Mouse (Mus musculus): ENCODE data around the gene Camk2d. TPM values are rescaled to one million over a fixed set of nuclear protein-coding genes. Genes with fewer than 3 reads are reported as not detected.

Camk2d gene
- polyA plus RNA-seq, 1 experiment from 2014 or later, result 40.9 TPM

DNA sequence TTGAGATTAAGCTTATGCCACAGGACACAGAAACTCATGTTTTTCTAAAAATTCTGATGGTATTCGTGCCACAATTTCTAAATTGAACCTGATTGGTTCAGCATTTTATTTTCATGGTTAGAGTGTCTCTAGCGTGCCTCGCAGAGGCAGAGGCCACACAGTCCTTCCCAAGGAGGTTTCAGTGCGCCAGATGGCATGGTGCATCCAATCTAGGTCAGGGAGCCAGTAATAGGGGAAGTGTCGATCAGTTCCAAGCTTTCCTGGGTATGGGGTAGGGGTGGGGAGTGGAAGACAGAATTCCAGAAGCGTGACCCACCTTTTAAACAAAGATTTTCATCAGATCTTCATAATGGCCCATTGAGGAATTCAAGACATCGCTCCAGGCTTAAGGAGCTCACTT is 36.5 kb downstream of the Camk2d start:
- Histone ChIP-seq H3K36me3 (ENCODE audit: control insufficient read depth, insufficient read depth, low read length) (no peaks in the 10 kb centered on the region), H3K27me3 (replicated peaks; ENCODE audit: control insufficient read depth, insufficient read depth, low read length) (no peaks in the 10 kb centered on the region), H3K4me3 (ENCODE audit: low read depth, low read length) (no peak overlapping the region), H3K9ac (ENCODE audit: low read depth, low read length) (no peak overlapping the region), H3K27ac (replicated peaks; ENCODE audit: low read depth, low read length) (no peak overlapping the region), H3K4me1 (ENCODE audit: control insufficient read depth, insufficient read depth, low read length) (no peaks in the 10 kb centered on the region), H3K9me3 (ENCODE audit: control insufficient read depth, low read length) (no peaks in the 10 kb centered on the region), H3K4me2 (ENCODE audit: low read depth, low read length) (no peak overlapping the region)
- no peak for DNase-seq (ENCODE audit: low spot score)
- ATAC-seq (ENCODE audit: low read depth), result no peak
- WGBS, result 76% methylated on average over 7 of the region's 7 CpGs

DNA sequence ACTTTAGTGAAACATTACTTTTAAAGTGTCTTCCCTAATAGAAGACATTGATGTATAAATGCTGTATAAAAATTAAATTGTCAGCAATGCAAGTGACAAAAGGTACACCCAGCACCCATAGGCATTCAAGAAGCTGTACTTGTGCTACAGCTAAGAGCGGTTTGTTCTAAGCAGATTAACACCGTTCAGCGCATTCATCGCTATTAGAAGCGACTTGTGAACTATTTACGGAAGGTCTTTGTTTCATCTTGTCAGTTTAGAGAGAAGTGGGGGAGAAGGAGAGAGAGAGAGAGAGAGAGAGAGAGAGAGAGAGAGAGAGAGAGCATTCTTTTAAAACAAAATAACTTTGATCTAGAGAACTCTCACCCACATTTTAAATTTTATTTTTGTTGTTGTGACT is 38.1 kb downstream of the Camk2d start:
- Histone ChIP-seq H3K4me1 (ENCODE audit: control insufficient read depth, insufficient read depth, low read length) (no peaks in the 10 kb centered on the region; the same call in 1 of the 2 replicates), H3K9ac (ENCODE audit: low read depth, low read length) (no peak overlapping the region), H3K4me2 (ENCODE audit: low read depth, low read length) (no peak overlapping the region), H3K27ac (replicated peaks; ENCODE audit: low read depth, low read length) (no peak overlapping the region), H3K36me3 (ENCODE audit: control insufficient read depth, insufficient read depth, low read length) (no peaks in the 10 kb centered on the region), H3K4me3 (ENCODE audit: low read depth, low read length) (no peak overlapping the region), H3K27me3 (replicated peaks; ENCODE audit: control insufficient read depth, insufficient read depth, low read length) (no peaks in the 10 kb centered on the region), H3K9me3 (ENCODE audit: control insufficient read depth, low read length) (no peaks in the 10 kb centered on the region)
- ATAC-seq (ENCODE audit: low read depth) (no peak), DNase-seq (ENCODE audit: low spot score) (no peak)
- WGBS, result 79% methylated on average over 6 of the region's 6 CpGs

DNA sequence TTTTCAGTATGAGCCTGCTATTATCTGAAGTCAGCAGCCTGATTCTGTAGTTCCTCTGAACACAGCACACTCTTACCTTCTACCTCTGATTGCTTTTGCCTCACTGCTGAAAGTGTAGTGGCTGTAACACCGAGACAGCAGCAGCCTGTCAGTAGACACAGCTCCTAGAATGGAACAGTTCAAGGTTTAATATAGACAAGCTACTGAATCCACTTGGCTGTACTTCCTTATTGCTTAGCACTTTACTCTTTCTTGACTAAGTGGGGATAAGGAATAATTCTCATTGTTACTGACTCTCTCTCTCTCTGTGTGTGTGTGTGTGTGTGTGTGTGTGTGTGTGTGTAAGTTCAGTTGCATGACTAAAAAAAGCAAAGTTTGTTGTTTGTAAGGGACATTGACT is 42.2 kb downstream of the Camk2d start:
- no peak overlapping the region for H3K9ac ChIP-seq (ENCODE audit: low read depth, low read length)
- H3K9me3 ChIP-seq (ENCODE audit: control insufficient read depth, low read length), result no peaks in the 10 kb centered on the region
- no peaks in the 10 kb centered on the region for H3K27me3 ChIP-seq (replicated peaks; ENCODE audit: control insufficient read depth, insufficient read depth, low read length)
- 77% methylated on average over 1 of the region's 1 CpGs for WGBS
- no peaks in the 10 kb centered on the region; the same call in none of the 2 replicates for H3K4me1 ChIP-seq (ENCODE audit: control insufficient read depth, insufficient read depth, low read length)
- H3K4me3 ChIP-seq (ENCODE audit: low read depth, low read length), result no peak overlapping the region
- H3K4me2 ChIP-seq (ENCODE audit: low read depth, low read length), result no peak overlapping the region
- ATAC-seq (ENCODE audit: low read depth) (no peak), DNase-seq (ENCODE audit: low spot score) (no peak)
- no peak overlapping the region for H3K27ac ChIP-seq (replicated peaks; ENCODE audit: low read depth, low read length)
- H3K36me3 ChIP-seq (ENCODE audit: control insufficient read depth, insufficient read depth, low read length), result no peaks in the 10 kb centered on the region

DNA sequence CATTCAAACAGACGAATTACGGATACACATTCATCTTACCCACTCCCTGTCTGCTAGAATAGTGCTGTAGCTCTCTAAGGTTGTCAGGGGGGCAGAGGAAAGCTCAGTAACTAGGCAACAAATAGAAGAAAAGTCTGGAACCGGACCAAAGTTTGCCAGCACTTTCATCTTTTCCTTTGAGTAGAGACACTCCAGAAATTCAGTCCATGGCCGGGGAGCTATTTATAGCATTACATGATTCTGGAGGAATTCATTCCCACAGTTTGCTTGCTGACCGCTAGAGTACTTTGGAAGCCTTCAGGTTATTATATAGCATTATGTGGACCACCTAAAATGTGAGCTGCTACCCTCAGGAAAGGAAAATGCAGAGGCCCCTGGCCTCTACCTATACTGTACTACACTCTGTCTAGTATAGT is 43.0 kb downstream of the Camk2d start:
- ATAC-seq (ENCODE audit: low read depth) (peak; percentile 20; the same call in 1 of the 2 replicates), DNase-seq (ENCODE audit: low spot score) (peak; percentile 65)
- 58% methylated on average over 5 of the region's 5 CpGs for whole genome bisulfite sequencing
- Histone ChIP-seq H3K4me3 (ENCODE audit: low read depth, low read length) (no peak overlapping the region), H3K9me3 (ENCODE audit: control insufficient read depth, low read length) (no peaks in the 10 kb centered on the region), H3K27ac (replicated peaks; ENCODE audit: low read depth, low read length) (no peak overlapping the region), H3K9ac (ENCODE audit: low read depth, low read length) (no peak overlapping the region), H3K4me1 (ENCODE audit: control insufficient read depth, insufficient read depth, low read length) (no peaks in the 10 kb centered on the region; the same call in none of the 2 replicates), H3K27me3 (replicated peaks; ENCODE audit: control insufficient read depth, insufficient read depth, low read length) (no peaks in the 10 kb centered on the region), H3K4me2 (ENCODE audit: low read depth, low read length) (no peak overlapping the region), H3K36me3 (ENCODE audit: control insufficient read depth, insufficient read depth, low read length) (no peaks in the 10 kb centered on the region)

DNA sequence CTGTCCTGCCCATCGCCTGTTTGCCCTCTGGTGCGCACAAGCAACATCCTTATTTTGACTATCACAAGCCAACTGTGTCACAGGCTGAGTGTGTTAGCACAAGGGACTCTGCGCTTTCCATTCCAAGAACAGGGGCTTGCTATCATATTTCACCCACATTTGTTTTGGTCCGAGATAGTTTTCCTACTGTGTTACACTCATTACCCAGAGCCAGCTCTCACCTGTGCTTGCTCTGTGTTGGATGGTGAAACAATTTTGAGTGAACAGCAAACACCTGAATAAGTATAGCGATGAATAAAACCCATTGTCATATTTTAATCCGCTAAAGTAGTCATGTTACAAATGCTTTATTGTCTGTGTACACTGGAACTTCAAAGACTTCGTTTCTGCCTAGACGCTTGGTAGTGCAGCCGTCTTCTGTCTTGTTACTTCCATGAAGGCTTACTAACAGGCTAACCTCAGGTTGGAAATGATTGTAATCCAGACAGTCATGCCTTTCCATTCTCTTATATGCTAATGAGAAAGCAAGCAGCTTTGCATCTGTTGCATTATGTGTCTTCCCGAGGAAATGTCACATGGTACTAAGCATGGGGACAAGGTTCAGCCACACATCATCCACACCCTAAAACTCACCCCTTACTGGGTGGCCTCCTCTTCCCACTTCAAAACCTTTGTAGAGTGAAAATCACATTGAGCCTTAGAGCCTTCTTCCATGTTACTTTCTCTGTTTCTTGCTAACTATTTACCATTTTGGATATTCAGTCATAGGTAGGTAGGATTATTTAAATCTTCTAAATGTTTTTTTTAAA is 44.5 kb downstream of the Camk2d start:
- peak; percentile 40 for DNase-seq (ENCODE audit: low spot score)
- ATAC-seq (ENCODE audit: low read depth), result peak; percentile 79
- WGBS, result 65% methylated on average over 10 of the region's 10 CpGs
- no peak overlapping the region for H3K4me2 ChIP-seq (ENCODE audit: low read depth, low read length)
- H3K4me1 ChIP-seq (ENCODE audit: control insufficient read depth, insufficient read depth, low read length), result no peaks in the 10 kb centered on the region; the same call in none of the 2 replicates
- no peak overlapping the region for H3K9ac ChIP-seq (ENCODE audit: low read depth, low read length)
- H3K4me3 ChIP-seq (ENCODE audit: low read depth, low read length), result no peak overlapping the region
- no peaks in the 10 kb centered on the region for H3K27me3 ChIP-seq (replicated peaks; ENCODE audit: control insufficient read depth, insufficient read depth, low read length)
- no peak overlapping the region for H3K27ac ChIP-seq (replicated peaks; ENCODE audit: low read depth, low read length)
- no peaks in the 10 kb centered on the region for H3K9me3 ChIP-seq (ENCODE audit: control insufficient read depth, low read length)
- H3K36me3 ChIP-seq (ENCODE audit: control insufficient read depth, insufficient read depth, low read length), result no peaks in the 10 kb centered on the region

DNA sequence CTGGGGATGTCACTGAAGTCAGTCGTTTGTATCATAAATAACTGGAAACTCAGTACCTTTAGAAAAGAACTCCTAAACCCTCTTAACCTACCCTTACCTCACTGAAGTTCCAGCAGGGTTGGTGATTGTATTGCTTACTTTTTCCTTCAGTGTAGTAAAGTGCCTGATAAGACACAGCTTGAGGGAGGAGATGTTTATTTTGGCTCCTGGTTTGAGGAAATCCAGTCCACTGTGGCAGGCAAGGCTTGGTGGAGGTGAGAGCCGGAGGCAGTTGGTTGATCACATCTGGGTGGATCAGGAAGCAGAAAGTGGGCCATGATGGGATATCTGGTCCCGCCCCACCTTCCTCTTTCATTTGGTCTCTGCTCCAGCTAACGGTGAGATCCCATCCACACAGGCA is 45.3 kb downstream of the Camk2d start:
- Histone ChIP-seq H3K9me3 (ENCODE audit: control insufficient read depth, low read length) (no peaks in the 10 kb centered on the region), H3K27me3 (replicated peaks; ENCODE audit: control insufficient read depth, insufficient read depth, low read length) (no peaks in the 10 kb centered on the region), H3K27ac (replicated peaks; ENCODE audit: low read depth, low read length) (no peak overlapping the region), H3K4me2 (ENCODE audit: low read depth, low read length) (no peak overlapping the region), H3K36me3 (ENCODE audit: control insufficient read depth, insufficient read depth, low read length) (no peaks in the 10 kb centered on the region), H3K4me3 (ENCODE audit: low read depth, low read length) (no peak overlapping the region), H3K4me1 (ENCODE audit: control insufficient read depth, insufficient read depth, low read length) (no peaks in the 10 kb centered on the region; the same call in none of the 2 replicates), H3K9ac (ENCODE audit: low read depth, low read length) (no peak overlapping the region)
- no peak for DNase-seq (ENCODE audit: low spot score)
- 82% methylated on average over 3 of the region's 4 CpGs for WGBS
- no peak for ATAC-seq (ENCODE audit: low read depth)

DNA sequence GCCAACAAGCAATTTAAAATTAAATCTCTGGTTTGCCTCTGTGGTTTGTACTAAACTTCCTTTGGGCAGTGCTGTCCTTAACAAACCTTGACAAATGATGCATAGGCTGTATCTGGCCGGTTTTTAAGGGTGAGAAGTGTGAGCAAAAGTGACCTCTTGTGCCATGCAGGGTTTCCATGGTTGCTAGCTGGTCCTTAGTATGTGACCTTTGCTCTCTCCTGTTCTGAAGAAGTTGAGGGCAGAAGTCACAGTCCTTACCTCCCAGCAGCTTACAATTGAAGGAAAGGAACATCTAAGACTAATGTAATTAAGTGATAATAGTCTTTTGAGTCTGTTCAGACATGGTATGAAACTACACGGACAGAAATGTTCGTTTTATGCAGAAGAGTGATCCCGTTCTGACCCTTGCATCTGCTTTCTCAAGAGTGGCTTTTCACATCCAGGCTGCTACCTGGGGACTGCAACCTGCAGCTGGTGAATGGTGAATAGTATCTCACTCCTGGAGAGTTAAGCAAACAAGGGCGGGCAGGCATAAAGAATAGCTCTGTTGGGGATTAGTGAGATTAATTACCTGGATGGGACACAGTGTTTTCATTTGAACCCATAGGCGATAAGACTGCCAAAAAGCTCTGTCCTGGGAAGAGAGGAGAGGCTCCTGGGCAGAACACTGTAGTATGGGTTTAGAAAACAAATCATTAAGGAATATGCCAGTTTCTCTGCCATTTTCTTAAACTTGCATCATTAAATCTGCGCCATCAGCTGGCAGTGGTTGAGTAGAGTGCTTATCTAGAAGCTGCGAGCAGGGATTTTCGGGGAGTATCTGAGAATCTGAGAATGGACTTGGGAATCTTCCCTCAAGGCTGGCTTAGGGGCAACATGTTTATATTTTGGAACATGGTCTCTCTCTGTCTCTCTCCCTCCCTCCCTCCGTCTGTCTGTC is 47.2 kb downstream of the Camk2d start:
- no peaks in the 10 kb centered on the region for H3K27me3 ChIP-seq (replicated peaks; ENCODE audit: control insufficient read depth, insufficient read depth, low read length)
- H3K27ac ChIP-seq (replicated peaks; ENCODE audit: low read depth, low read length), result no peak overlapping the region
- no peak overlapping the region for H3K4me2 ChIP-seq (ENCODE audit: low read depth, low read length)
- H3K4me1 ChIP-seq (ENCODE audit: control insufficient read depth, insufficient read depth, low read length), result no peaks in the 10 kb centered on the region; the same call in none of the 2 replicates
- 24% methylated on average over 10 of the region's 10 CpGs for WGBS
- no peaks in the 10 kb centered on the region for H3K36me3 ChIP-seq (ENCODE audit: control insufficient read depth, insufficient read depth, low read length)
- H3K9me3 ChIP-seq (ENCODE audit: control insufficient read depth, low read length), result no peaks in the 10 kb centered on the region
- DNase-seq (ENCODE audit: low spot score) (no peak), ATAC-seq (ENCODE audit: low read depth) (peak; percentile 60; the same call in 1 of the 2 replicates)
- no peak overlapping the region for H3K4me3 ChIP-seq (ENCODE audit: low read depth, low read length)
- no peak overlapping the region for H3K9ac ChIP-seq (ENCODE audit: low read depth, low read length)

DNA sequence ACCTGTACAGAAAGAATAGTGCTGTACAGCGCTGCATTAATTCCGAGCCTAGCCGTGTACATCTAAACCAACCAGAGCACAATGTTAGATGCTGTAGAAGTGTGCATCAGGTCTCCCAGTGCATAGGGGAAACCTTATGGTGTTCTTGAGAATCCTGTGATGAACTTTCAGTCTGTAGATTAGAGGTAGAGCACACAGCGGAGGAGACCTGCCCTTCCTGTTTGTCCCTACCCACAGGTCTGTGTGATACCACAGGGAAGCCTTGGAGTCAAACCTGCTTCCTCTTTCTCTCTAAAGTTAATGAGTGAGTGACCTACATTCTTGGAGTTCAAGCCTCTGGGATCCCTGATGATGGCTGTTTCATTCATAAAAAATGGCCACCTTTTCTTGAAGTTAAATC is 54.2 kb downstream of the Camk2d start:
- no peak for ATAC-seq (ENCODE audit: low read depth)
- Histone ChIP-seq H3K27ac (replicated peaks; ENCODE audit: low read depth, low read length) (no peak overlapping the region), H3K36me3 (ENCODE audit: control insufficient read depth, insufficient read depth, low read length) (no peaks in the 10 kb centered on the region), H3K27me3 (replicated peaks; ENCODE audit: control insufficient read depth, insufficient read depth, low read length) (no peaks in the 10 kb centered on the region), H3K4me1 (ENCODE audit: control insufficient read depth, insufficient read depth, low read length) (no peaks in the 10 kb centered on the region), H3K9ac (ENCODE audit: low read depth, low read length) (no peak overlapping the region), H3K9me3 (ENCODE audit: control insufficient read depth, low read length) (no peaks in the 10 kb centered on the region), H3K4me2 (ENCODE audit: low read depth, low read length) (no peak overlapping the region), H3K4me3 (ENCODE audit: low read depth, low read length) (no peak overlapping the region)
- 90% methylated on average over 4 of the region's 4 CpGs for WGBS
- no peak for DNase-seq (ENCODE audit: low spot score)

Measured in embryonic facial prominence, embryonic 14.5 days (tissue).